Mouse (Mus musculus): Measurements from ENCODE around the gene Usp9x.

Usp9x gene

GRCm38 (mm10) chrX:13071241-13071775, at the start of gene Usp9x:
Gene Usp9x, plus strand, starts transcription at chrX:13071498.
- DNase-seq (ENCODE audit: low read depth) = peak; percentile 93

- DNase-seq (ENCODE audit: low read depth) = peak; percentile 63
These were observed 48.6 kb upstream of the Usp9x start for GRCm38 (mm10) chrX:13022547-13023310.

GRCm38 (mm10) chrX:13024539-13025202, 46.6 kb upstream of the Usp9x start:
- DNase-seq (ENCODE audit: low read depth) = no peak

- no peak for DNase-seq (ENCODE audit: low read depth)
These were observed 46.0 kb upstream of the Usp9x start for GRCm38 (mm10) chrX:13025286-13025685.

GRCm38 (mm10) chrX:13028156-13028555, 43.1 kb upstream of the Usp9x start:
- no peak for DNase-seq (ENCODE audit: low read depth)

- peak; percentile 64 for DNase-seq (ENCODE audit: low read depth)
These were observed 41.3 kb upstream of the Usp9x start for GRCm38 (mm10) chrX:13029996-13030395.

- DNase-seq (ENCODE audit: low read depth) = peak; percentile 56
These were observed 34.2 kb upstream of the Usp9x start for GRCm38 (mm10) chrX:13037085-13037484.

GRCm38 (mm10) chrX:13039211-13039610, 32.1 kb upstream of the Usp9x start:
- DNase-seq (ENCODE audit: low read depth) = peak; percentile 41

GRCm38 (mm10) chrX:13040391-13040790, 30.9 kb upstream of the Usp9x start:
- DNase-seq (ENCODE audit: low read depth) = no peak

- peak; percentile 96 for DNase-seq (ENCODE audit: low read depth)
These were observed 29.6 kb upstream of the Usp9x start for GRCm38 (mm10) chrX:13041630-13042129.

GRCm38 (mm10) chrX:13043780-13044179, 27.5 kb upstream of the Usp9x start:
- DNase-seq (ENCODE audit: low read depth) = no peak

GRCm38 (mm10) chrX:13044666-13045065, 26.6 kb upstream of the Usp9x start:
- no peak for DNase-seq (ENCODE audit: low read depth)

GRCm38 (mm10) chrX:13046893-13047435, 24.3 kb upstream of the Usp9x start:
- no peak for DNase-seq (ENCODE audit: low read depth)

GRCm38 (mm10) chrX:13047631-13048345, 23.5 kb upstream of the Usp9x start:
- no peak for DNase-seq (ENCODE audit: low read depth)

GRCm38 (mm10) chrX:13054612-13055011, 16.7 kb upstream of the Usp9x start:
- no peak for DNase-seq (ENCODE audit: low read depth)

GRCm38 (mm10) chrX:13061961-13062360, 9.3 kb upstream of the Usp9x start:
- no peak for DNase-seq (ENCODE audit: low read depth)

GRCm38 (mm10) chrX:13064273-13064925, 6.9 kb upstream of the Usp9x start:
- peak; percentile 58 for DNase-seq (ENCODE audit: low read depth)

- no peak for DNase-seq (ENCODE audit: low read depth)
These were observed 1.1 kb upstream of the Usp9x start for GRCm38 (mm10) chrX:13070206-13070572.

- DNase-seq (ENCODE audit: low read depth) = peak; percentile 94
These were observed 591 bp upstream of the Usp9x start for GRCm38 (mm10) chrX:13070573-13071240.

GRCm38 (mm10) chrX:13071776-13072460, 620 bp downstream of the Usp9x start:
- peak; percentile 70 for DNase-seq (ENCODE audit: low read depth)
